Mouse (Mus musculus) cerebellum, adult 11-12 months (tissue): ENCODE results near the gene Gm10717.
"Not testable (repeated sequence)": the region's sequence is repeated elsewhere in the genome, so short reads cannot be mapped to it uniquely, and the experiment has no call there.

Experiments
- DNase-seq: peaks from one replicate; pipeline ENCODE4 v3.0.0; 2022

Gm10717 gene

GRCm38 (mm10) chr9:3024912-3025467 lies at the start of gene Gm10717:
Gene Gm10717 (plus strand): TSS chr9:3025417.
- peak; percentile 8 for DNase-seq

GRCm38 (mm10) chr9:3000445-3000972 lies 24.7 kb upstream of the Gm10717 start, which contains the start of gene Gm10722:
Gene Gm10722 (plus strand): TSS chr9:3000922.
- peak; percentile 6 for DNase-seq

GRCm38 (mm10) chr9:3001006-3001405 lies 24.2 kb upstream of the Gm10717 start:
- peak; percentile 4 for DNase-seq

- peak; percentile 81 for DNase-seq
Measured at GRCm38 (mm10) chr9:3001948-3002659, 23.1 kb upstream of the Gm10717 start.

GRCm38 (mm10) chr9:3002794-3003396 lies 22.3 kb upstream of the Gm10717 start, which contains the start of gene Gm11168:
Gene Gm11168 (plus strand): TSS chr9:3003346.
- DNase-seq, result not testable (repeated sequence)

GRCm38 (mm10) chr9:3006179-3006578 lies 19.0 kb upstream of the Gm10717 start:
- DNase-seq, result not testable (repeated sequence)

- peak; percentile 89 for DNase-seq
Measured at GRCm38 (mm10) chr9:3006636-3007035, 18.6 kb upstream of the Gm10717 start.

GRCm38 (mm10) chr9:3007272-3007671 lies 17.9 kb upstream of the Gm10717 start:
- DNase-seq, result not testable (repeated sequence)

- not testable (repeated sequence) for DNase-seq
Measured at GRCm38 (mm10) chr9:3009331-3009730, 15.9 kb upstream of the Gm10717 start.

- DNase-seq, result not testable (repeated sequence)
Measured at GRCm38 (mm10) chr9:3012054-3012621, 13.1 kb upstream of the Gm10717 start.

- not testable (repeated sequence) for DNase-seq
Measured at GRCm38 (mm10) chr9:3012733-3013279, 12.4 kb upstream of the Gm10717 start, which contains the start of gene Gm10721. Gene Gm10721 (plus strand): TSS chr9:3013140.

GRCm38 (mm10) chr9:3015354-3015753 lies 9.9 kb upstream of the Gm10717 start, which contains the start of gene Gm10720:
Gene Gm10720 (plus strand): TSS chr9:3015654.
- not testable (repeated sequence) for DNase-seq

GRCm38 (mm10) chr9:3015896-3016295 lies 9.3 kb upstream of the Gm10717 start:
- not testable (repeated sequence) for DNase-seq

- DNase-seq, result not testable (repeated sequence)
Measured at GRCm38 (mm10) chr9:3017108-3017507, 8.1 kb upstream of the Gm10717 start, which contains the start of gene Gm10719. Gene Gm10719 (plus strand): TSS chr9:3017408.

GRCm38 (mm10) chr9:3018944-3019343 lies 6.3 kb upstream of the Gm10717 start:
- peak; percentile 18 for DNase-seq

GRCm38 (mm10) chr9:3019835-3020727 lies 5.1 kb upstream of the Gm10717 start:
- DNase-seq, result peak; percentile 9

GRCm38 (mm10) chr9:3022316-3023008 lies 2.8 kb upstream of the Gm10717 start:
- peak; percentile 32 for DNase-seq

GRCm38 (mm10) chr9:3023312-3023984 lies 1.8 kb upstream of the Gm10717 start, which contains the start of gene Gm10718:
Gene Gm10718 (plus strand): TSS chr9:3023547.
- DNase-seq, result peak; percentile 11

GRCm38 (mm10) chr9:3023985-3024648 lies 1.1 kb upstream of the Gm10717 start:
- peak; percentile 89 for DNase-seq

GRCm38 (mm10) chr9:3025653-3026052 lies 436 bp downstream of the Gm10717 start:
- peak; percentile 32 for DNase-seq
